Mouse (Mus musculus): Measurements from ENCODE around the gene Gm49378.

The Gm49378 gene

GRCm38 (mm10) chr14:55637795-55638194, at the start of gene Gm49378:
Gene Gm49378 (minus strand): TSS chr14:55637895.
- DNase-seq (ENCODE audit: low read depth, low spot score) = no peak

GRCm38 (mm10) chr14:55682118-55682493, 44.4 kb upstream of the Gm49378 start:
- no peak for DNase-seq (ENCODE audit: low read depth, low spot score)

- DNase-seq (ENCODE audit: low read depth, low spot score) = peak; percentile 99
Observed at GRCm38 (mm10) chr14:55681160-55682117, 43.7 kb upstream of the Gm49378 start, which contains the start of gene Tinf2. Gene Tinf2 (minus strand): TSS chr14:55681820.

- DNase-seq (ENCODE audit: low read depth, low spot score) = no peak
Observed at GRCm38 (mm10) chr14:55677615-55678014, 39.9 kb upstream of the Gm49378 start.

GRCm38 (mm10) chr14:55672741-55673060, 35.0 kb upstream of the Gm49378 start:
- no peak for DNase-seq (ENCODE audit: low read depth, low spot score)

GRCm38 (mm10) chr14:55671833-55672740, 34.4 kb upstream of the Gm49378 start, which contains the start of the genes Gmpr2 and Nedd8:
Gene Gmpr2 (plus strand): TSS chr14:55671941.
Gene Nedd8 (minus strand): TSS chr14:55672124.
- DNase-seq (ENCODE audit: low read depth, low spot score) = peak; percentile 95

- DNase-seq (ENCODE audit: low read depth, low spot score) = no peak
Observed at GRCm38 (mm10) chr14:55671486-55671832, 33.8 kb upstream of the Gm49378 start.

- no peak for DNase-seq (ENCODE audit: low read depth, low spot score)
Observed at GRCm38 (mm10) chr14:55660636-55661035, 22.9 kb upstream of the Gm49378 start.

GRCm38 (mm10) chr14:55659960-55660573, 22.4 kb upstream of the Gm49378 start, which contains the start of gene Mdp1:
Gene Mdp1 (minus strand): TSS chr14:55660508.
- peak; percentile 91 for DNase-seq (ENCODE audit: low read depth, low spot score)

GRCm38 (mm10) chr14:55658011-55658410, 20.3 kb upstream of the Gm49378 start:
- no peak for DNase-seq (ENCODE audit: low read depth, low spot score)

GRCm38 (mm10) chr14:55656935-55657334, 19.2 kb upstream of the Gm49378 start:
- no peak for DNase-seq (ENCODE audit: low read depth, low spot score)

GRCm38 (mm10) chr14:55651528-55651927, 13.8 kb upstream of the Gm49378 start:
- no peak for DNase-seq (ENCODE audit: low read depth, low spot score)

- DNase-seq (ENCODE audit: low read depth, low spot score) = no peak
Observed at GRCm38 (mm10) chr14:55649884-55650283, 12.2 kb upstream of the Gm49378 start, which contains the start of gene Tssk4. Gene Tssk4 (plus strand): TSS chr14:55650184.

GRCm38 (mm10) chr14:55644261-55644888, 6.7 kb upstream of the Gm49378 start:
- peak; percentile 55 for DNase-seq (ENCODE audit: low read depth, low spot score)

- peak; percentile 86 for DNase-seq (ENCODE audit: low read depth, low spot score)
Observed at GRCm38 (mm10) chr14:55643060-55643907, 5.6 kb upstream of the Gm49378 start, which contains the start of gene Tm9sf1. Gene Tm9sf1 (minus strand): TSS chr14:55643806.

GRCm38 (mm10) chr14:55642679-55643059, 5.0 kb upstream of the Gm49378 start:
- no peak for DNase-seq (ENCODE audit: low read depth, low spot score)

GRCm38 (mm10) chr14:55641291-55641690, 3.6 kb upstream of the Gm49378 start:
- DNase-seq (ENCODE audit: low read depth, low spot score) = no peak

GRCm38 (mm10) chr14:55640816-55641215, 3.1 kb upstream of the Gm49378 start:
- DNase-seq (ENCODE audit: low read depth, low spot score) = no peak

- peak; percentile 94 for DNase-seq (ENCODE audit: low read depth, low spot score)
Observed at GRCm38 (mm10) chr14:55635523-55636007, 2.1 kb downstream of the Gm49378 start, which contains the start of gene Ipo4. Gene Ipo4 (minus strand): TSS chr14:55635957.
